Mouse (Mus musculus) monocyte, adult 2 months (primary cell): ENCODE measurements at regions not wholly inside any gene's neighbourhood (a gene's known extent, or its start where the extent isn't known, plus 50 kb on each side); places are given as distances from the start of the nearest gene placed in this dataset.

Experiments
- DNase-seq, 2 experiments: peaks; one replicate each; pipeline ENCODE4 v3.0.0; 2022; ENCODE audit warnings: low spot score in 2 of 2, low read depth in 1 of 2

- no peak for DNase-seq
These were observed 118.7 kb upstream of the Lemd2 start for GRCm38 (mm10) chr17:27322891-27323509.

- no peak for DNase-seq
These were observed 114.9 kb upstream of the Lemd2 start for GRCm38 (mm10) chr17:27318969-27319695.

- no peak for DNase-seq
These were observed 113.5 kb upstream of the Lemd2 start for GRCm38 (mm10) chr17:27317576-27318277.

GRCm38 (mm10) chr17:27316711-27317575 is 112.7 kb upstream of the Lemd2 start:
- no peak for DNase-seq

GRCm38 (mm10) chr17:27315947-27316628 is 111.8 kb upstream of the Lemd2 start:
- no peak for DNase-seq

- no peak for DNase-seq
These were observed 111.2 kb upstream of the Lemd2 start for GRCm38 (mm10) chr17:27315428-27315827.

GRCm38 (mm10) chr17:27314821-27315392 is 110.6 kb upstream of the Lemd2 start:
- no peak for DNase-seq

- no peak for DNase-seq
These were observed 104.7 kb upstream of the Lemd2 start for GRCm38 (mm10) chr17:27308933-27309332.

- DNase-seq, result no peak
These were observed 100.6 kb upstream of the Lemd2 start for GRCm38 (mm10) chr17:27304842-27305241.

GRCm38 (mm10) chr17:27303633-27304479 is 99.6 kb upstream of the Lemd2 start:
- no peak for DNase-seq

GRCm38 (mm10) chr17:27303061-27303460 is 98.8 kb upstream of the Lemd2 start:
- no peak for DNase-seq

GRCm38 (mm10) chr17:27301376-27301775 is 97.1 kb upstream of the Lemd2 start:
- DNase-seq, result no peak

- DNase-seq, result no peak
These were observed 95.0 kb upstream of the Lemd2 start for GRCm38 (mm10) chr17:27299297-27299696.

- DNase-seq, result no peak
These were observed 94.1 kb upstream of the Lemd2 start for GRCm38 (mm10) chr17:27298351-27298750.

- no peak for DNase-seq
These were observed 91.9 kb upstream of the Lemd2 start for GRCm38 (mm10) chr17:27296156-27296555.

- DNase-seq, result no peak
These were observed 89.9 kb upstream of the Lemd2 start for GRCm38 (mm10) chr17:27294208-27294604.

- no peak for DNase-seq
These were observed 89.4 kb upstream of the Lemd2 start for GRCm38 (mm10) chr17:27293586-27294207.

GRCm38 (mm10) chr17:27291673-27292072 is 87.4 kb upstream of the Lemd2 start:
- DNase-seq, result no peak

- no peak for DNase-seq
These were observed 86.9 kb upstream of the Lemd2 start for GRCm38 (mm10) chr17:27291176-27291575.
